Mouse (Mus musculus): ENCODE data around the gene Abhd16a.

- TF ChIP-seq CTCF (IDR thresholded peaks at IDR 0.05): no peak
- TF ChIP-seq POLR2A (IDR thresholded peaks at IDR 0.05; ENCODE audit: insufficient read depth, low read depth, low read length): no peak
- TF ChIP-seq EP300 (IDR thresholded peaks at IDR 0.05; ENCODE audit: insufficient read depth, low read depth, low read length): no peak
These were observed 17.5 kb downstream of the Abhd16a start for GRCm38 (mm10) chr17:35106522-35106921.
